Mouse (Mus musculus) right cerebral cortex, adult 18-20 months (tissue): ENCODE measurements around the gene Eif4g1.
"Not testable (repeated sequence)": the region's sequence is repeated elsewhere in the genome, so short reads cannot be mapped to it uniquely, and the experiment has no call there.

Source experiments
- DNase-seq: peaks from one replicate; pipeline ENCODE4 v3.0.0; 2022; ENCODE audit warnings: mixed read lengths

Eif4g1 gene

GRCm38 (mm10) chr16:20668013-20668412, at the start of gene Eif4g1:
TSS of gene Eif4g1 (plus strand) at chr16:20668313.
- not testable (repeated sequence) for DNase-seq

- DNase-seq, result no peak
These were observed 48.3 kb upstream of the Eif4g1 start for GRCm38 (mm10) chr16:20619541-20620398.

GRCm38 (mm10) chr16:20620399-20620735, 47.7 kb upstream of the Eif4g1 start:
- no peak for DNase-seq

GRCm38 (mm10) chr16:20620751-20621190, 47.3 kb upstream of the Eif4g1 start:
- no peak for DNase-seq

- peak; percentile 60 for DNase-seq
These were observed 46.7 kb upstream of the Eif4g1 start, which contains the start of gene Camk2n2 for GRCm38 (mm10) chr16:20621191-20621990. TSS of gene Camk2n2 (minus strand) at chr16:20621287.

GRCm38 (mm10) chr16:20621991-20622685, 46.0 kb upstream of the Eif4g1 start:
- DNase-seq, result peak; percentile 81

- DNase-seq, result no peak
These were observed 44.9 kb upstream of the Eif4g1 start for GRCm38 (mm10) chr16:20623211-20623610.

- peak; percentile 52 for DNase-seq
These were observed 39.2 kb upstream of the Eif4g1 start for GRCm38 (mm10) chr16:20628871-20629391.

- DNase-seq, result peak; percentile 14
These were observed 38.1 kb upstream of the Eif4g1 start, which contains the start of gene Ece2 for GRCm38 (mm10) chr16:20629731-20630634. TSS of gene Ece2 (plus strand) at chr16:20629828.

GRCm38 (mm10) chr16:20637410-20637809, 30.7 kb upstream of the Eif4g1 start:
- no peak for DNase-seq

GRCm38 (mm10) chr16:20638367-20638766, 29.7 kb upstream of the Eif4g1 start:
- DNase-seq, result peak; percentile 32

- peak; percentile 77 for DNase-seq
These were observed 26.0 kb upstream of the Eif4g1 start for GRCm38 (mm10) chr16:20642161-20642560.

GRCm38 (mm10) chr16:20643911-20644310, 24.2 kb upstream of the Eif4g1 start:
- DNase-seq, result no peak

GRCm38 (mm10) chr16:20651076-20651946, 16.8 kb upstream of the Eif4g1 start, which contains the start of gene Psmd2:
TSS of gene Psmd2 (plus strand) at chr16:20651652.
- DNase-seq, result peak; percentile 97

- no peak for DNase-seq
These were observed 16.2 kb upstream of the Eif4g1 start for GRCm38 (mm10) chr16:20651947-20652310.

GRCm38 (mm10) chr16:20653315-20653714, 14.8 kb upstream of the Eif4g1 start:
- DNase-seq, result no peak

- no peak for DNase-seq
These were observed 10.5 kb upstream of the Eif4g1 start for GRCm38 (mm10) chr16:20657661-20658060.

- no peak for DNase-seq
These were observed 2.2 kb downstream of the Eif4g1 start for GRCm38 (mm10) chr16:20670291-20670690.

- no peak for DNase-seq
These were observed 3.8 kb downstream of the Eif4g1 start for GRCm38 (mm10) chr16:20671886-20672285.

GRCm38 (mm10) chr16:20672500-20672902, 4.4 kb downstream of the Eif4g1 start:
- DNase-seq, result peak; percentile 97
